8 mouse cellular contexts compared by ENCODE assay signal in genomic region chr11:100440691-100441522, GRCm38 (mm10). TPM values are rescaled to one million over a fixed set of nuclear protein-coding genes. Genes with fewer than 3 reads are reported as not detected.
DNase-seq lines count a peak whose midpoint lies in the region; ATAC-seq lines count a peak whose summit lies in the region.

No protein-coding gene starts in this region.

- 1% methylated on average over 52 of the region's 52 CpGs for WGBS in hindbrain, embryonic 13.5 days

- peaks cover 17% of the 10 kb centered on the region for H3K36me3 ChIP-seq in hindbrain, embryonic 13.5 days

- peak overlapping the region; percentile 91 for H3K9ac ChIP-seq in hindbrain, embryonic 13.5 days

- peak overlapping the region; percentile 73 for H3K27ac ChIP-seq in hindbrain, embryonic 13.5 days

- no peaks in the 10 kb centered on the region for H3K9me3 ChIP-seq in hindbrain, embryonic 13.5 days

- no peaks in the 10 kb centered on the region for H3K27me3 ChIP-seq in hindbrain, embryonic 13.5 days

- peak overlapping the region; percentile 80 for H3K4me3 ChIP-seq in hindbrain, embryonic 13.5 days

- peak; percentile 79 for DNase-seq in R1 (ENCODE audit: low read depth, low spot score)
- peak; percentile 88 to 90 for DNase-seq in cerebellum, postnatal 14 days
- peak; percentile 68 to 71 for DNase-seq in frontal cortex, postnatal 14 days (ENCODE audit: low spot score in 2 of 2)
- peak; percentile 66 to 76 for DNase-seq in layer of hippocampus, postnatal 25 days (ENCODE audit: extremely low spot score in 1 of 2, low spot score in 1 of 2)
- DNase-seq in lung, postnatal 14 days, result peak; percentile 84
- DNase-seq in ovary, postnatal 36 days (ENCODE audit: low spot score), result peak; percentile 87
- peak; percentile 90 for DNase-seq in thymus, postnatal 14 days

- peak overlapping the region; percentile 69 for H3K4me2 ChIP-seq in hindbrain, embryonic 13.5 days

- H3K4me1 ChIP-seq in hindbrain, embryonic 13.5 days (replicated peaks), result peaks cover 24% of the 10 kb centered on the region

- peak; percentile 97 for ATAC-seq in hindbrain, embryonic 13.5 days (ENCODE audit: low FRiP score)

RNA-seq across cellular contexts. Expression of gene Nt5c3b, which starts 0.7 kb away (rescaled TPM):
- polyA plus RNA-seq in hindbrain, embryonic 13.5 days (2015; fragmentation: Nextera tagmentation; extraction: Ambion mirVana), result 103 and 106 TPM in 2 replicates
- 10 to 100 TPM; 50.2 to 52.4 TPM for total RNA-seq in layer of hippocampus, postnatal 25 days (2021)

RNA-seq across cellular contexts. Expression of gene Klhl10, which starts 0.8 kb away (rescaled TPM):
- polyA plus RNA-seq in hindbrain, embryonic 13.5 days (2015; fragmentation: Nextera tagmentation; extraction: Ambion mirVana), result 0.75 and 0.84 TPM in 2 replicates
- total RNA-seq in layer of hippocampus, postnatal 25 days (2021), result 1 to 10 TPM; 1.1 to 1.6 TPM

RNA-seq across cellular contexts. Expression of gene Fkbp10, which starts 25.4 kb away (rescaled TPM):
- 27.2 and 32.3 TPM in 2 replicates for polyA plus RNA-seq in hindbrain, embryonic 13.5 days (2015; fragmentation: Nextera tagmentation; extraction: Ambion mirVana)
- 1 to 10 TPM; 6.8 to 7.4 TPM for total RNA-seq in layer of hippocampus, postnatal 25 days (2021)

RNA-seq across cellular contexts. Expression of gene P3h4, which starts 26.3 kb away (rescaled TPM):
- polyA plus RNA-seq in hindbrain, embryonic 13.5 days (2015; fragmentation: Nextera tagmentation; extraction: Ambion mirVana), result 17.6 and 20.2 TPM in 2 replicates
- 1 to 10 TPM; 9.2 to 9.8 TPM for total RNA-seq in layer of hippocampus, postnatal 25 days (2021)

RNA-seq across cellular contexts. Expression of gene Klhl11, which starts 31.6 kb away (rescaled TPM):
- polyA plus RNA-seq in hindbrain, embryonic 13.5 days (2015; fragmentation: Nextera tagmentation; extraction: Ambion mirVana), result 11.0 and 12.2 TPM in 2 replicates
- total RNA-seq in layer of hippocampus, postnatal 25 days (2021), result 100 to 1,000 TPM; 106 to 113 TPM

Comparison
In these comparisons a context has a peak if more than half of its experiments do, and no peak if none do; other contexts are left out.
1. Peak in every context shown above with its lines: DNase-seq, ATAC-seq, H3K4me3 ChIP-seq and H3K27ac ChIP-seq.